Mouse (Mus musculus) myocyte (in vitro differentiated cells): ENCODE results near the gene Rnf41. TPM values are rescaled to one million over a fixed set of nuclear protein-coding genes. Genes with fewer than 3 reads are reported as not detected.

Source experiments
- H3K27me3 ChIP-seq: one replicate; pipeline ENCODE4 v1.6.1; 2011; ENCODE audit not compliant: control insufficient read depth, insufficient read depth, insufficient read length
- H3K36me3 ChIP-seq: one replicate; pipeline ENCODE4 v1.6.1; 2011; ENCODE audit not compliant: control insufficient read depth, insufficient read depth
- H3K4me2 ChIP-seq: one replicate; pipeline ENCODE4 v1.6.1; 2011; ENCODE audit warnings: low read depth, control low read depth
- H3K4me3 ChIP-seq: one replicate; pipeline ENCODE4 v1.5.1; 2011; ENCODE audit warnings: mild to moderate bottlenecking, control low read depth, moderate library complexity
- H3K79me2 ChIP-seq: one replicate; pipeline ENCODE4 v1.6.1; 2011; ENCODE audit not compliant: control insufficient read depth, insufficient read depth
- H3ac ChIP-seq: one replicate; pipeline ENCODE4 v1.6.1; 2011; ENCODE audit not compliant: control insufficient read depth, insufficient read length
- CEBPB ChIP-seq: IDR thresholded peaks from 2 replicates; pipeline ENCODE4 v1.6.1; 2011; ENCODE audit warnings: mild to moderate bottlenecking, moderate library complexity; ENCODE audit not compliant: poor library complexity, insufficient read depth, severe bottlenecking
- E2F4 ChIP-seq: IDR thresholded peaks from one replicate; pipeline ENCODE4 v1.6.1; 2011; ENCODE audit warnings: mild to moderate bottlenecking, control low read depth, moderate library complexity; ENCODE audit not compliant: insufficient read depth
- MAX ChIP-seq: IDR thresholded peaks from one replicate; pipeline ENCODE4 v1.6.1; 2011; ENCODE audit warnings: low read depth, mild to moderate bottlenecking, control low read depth
- MYOD1 ChIP-seq, 3 experiments: IDR thresholded peaks; one replicate each; pipeline ENCODE4 v1.6.1; 2011; ENCODE audit warnings: control low read depth in 2 of 3, low read depth in 2 of 3, mild to moderate bottlenecking in 2 of 3, moderate library complexity in 1 of 3; ENCODE audit not compliant: insufficient read length in 2 of 3, control insufficient read depth in 1 of 3
- MYOG ChIP-seq, 3 experiments: IDR thresholded peaks; one replicate each; pipeline ENCODE4 v1.6.1; 2011; ENCODE audit warnings: control low read depth in 2 of 3, low read depth in 2 of 3, mild to moderate bottlenecking in 2 of 3; ENCODE audit not compliant: insufficient read length in 2 of 3, control insufficient read depth in 1 of 3, insufficient read depth in 1 of 3
- POLR2A ChIP-seq: IDR thresholded peaks from one replicate; pipeline ENCODE4 v1.6.1; 2011; ENCODE audit warnings: low read depth, mild to moderate bottlenecking, control low read depth, moderate library complexity; ENCODE audit not compliant: insufficient read length
- POLR2AphosphoS2 ChIP-seq: IDR thresholded peaks from one replicate; pipeline ENCODE4 v1.6.1; 2011; ENCODE audit warnings: low read depth, control low read depth; ENCODE audit not compliant: insufficient read length
- REST ChIP-seq: IDR thresholded peaks from one replicate; pipeline ENCODE4 v1.6.1; 2011; ENCODE audit warnings: mild to moderate bottlenecking, control low read depth, moderate library complexity; ENCODE audit not compliant: insufficient read depth, insufficient read length
- SRF ChIP-seq: IDR thresholded peaks from one replicate; pipeline ENCODE4 v1.6.1; 2011; ENCODE audit warnings: low read depth; ENCODE audit not compliant: control insufficient read depth, insufficient read length
- TCF12 ChIP-seq: IDR thresholded peaks from one replicate; pipeline ENCODE4 v1.6.1; 2011; ENCODE audit warnings: mild to moderate bottlenecking, control low read depth; ENCODE audit not compliant: poor library complexity, insufficient read depth, severe bottlenecking
- TCF3 ChIP-seq: IDR thresholded peaks from one replicate; pipeline ENCODE4 v1.6.1; 2011; ENCODE audit warnings: low read depth, control low read depth; ENCODE audit not compliant: insufficient read length
- USF1 ChIP-seq: IDR thresholded peaks from one replicate; pipeline ENCODE4 v1.6.1; 2011; ENCODE audit warnings: low read depth, mild to moderate bottlenecking, control low read depth, moderate library complexity
- polyA plus RNA-seq: library from polyadenylated mRNA; unstranded; fragments of >200 nt; fragmentation: generic; extraction: Trizol; gene quantifications from one replicate; pipeline ENCODE4 v1.2.1, GENCODE M21; 2012; ENCODE audit warnings: missing spikeins

Rnf41 gene
- polyA plus RNA-seq, 1 experiment: 35.2 TPM

DNA sequence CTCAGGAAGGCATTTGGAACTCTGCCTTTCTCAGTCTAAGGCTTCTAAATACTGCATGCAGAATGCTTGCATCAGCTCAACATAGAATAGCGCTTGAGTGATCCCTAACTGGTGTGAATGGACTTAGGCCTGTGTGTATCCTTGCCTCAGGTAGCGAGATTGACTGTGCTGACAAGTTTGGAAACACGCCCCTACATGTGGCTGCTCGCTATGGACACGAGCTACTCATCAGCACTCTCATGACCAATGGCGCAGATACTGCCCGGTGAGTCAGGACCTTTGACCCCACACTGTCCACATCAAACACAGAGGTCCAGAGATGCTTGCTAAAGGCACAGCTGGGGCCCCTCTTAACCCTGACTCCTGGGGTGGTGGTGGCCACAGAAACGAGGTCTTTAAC is 29.0 kb upstream of the Rnf41 start:
- no peak overlapping the region for H3ac ChIP-seq
- TF ChIP-seq POLR2AphosphoS2: no peak
- TF ChIP-seq MYOD1 (IDR thresholded peaks at IDR 0.05; ENCODE audit: control insufficient read depth in 1 of 3, insufficient read length in 2 of 3, low read depth in 2 of 3): no peak
- TF ChIP-seq USF1: no peak
- no peak for TF ChIP-seq CEBPB
- TF ChIP-seq TCF3: no peak
- TF ChIP-seq MAX: no peak
- no peak for TF ChIP-seq REST
- TF ChIP-seq MYOG (IDR thresholded peaks at IDR 0.05; ENCODE audit: control insufficient read depth in 1 of 3, insufficient read depth in 1 of 3, insufficient read length in 2 of 3, low read depth in 2 of 3): no peak
- no peak for TF ChIP-seq E2F4
- no peak for TF ChIP-seq POLR2A
- TF ChIP-seq TCF12: no peak
- TF ChIP-seq SRF: no peak
- H3K27me3 ChIP-seq: no peaks in the 10 kb centered on the region
- H3K79me2 ChIP-seq: peaks cover 24% of the 10 kb centered on the region
- no peak overlapping the region for H3K4me2 ChIP-seq
- H3K4me3 ChIP-seq: no peak overlapping the region
- H3K36me3 ChIP-seq: peaks cover 60% of the 10 kb centered on the region

GRCm38 (mm10) chr10:128385902-128386301 is 25.6 kb upstream of the Rnf41 start:
- H3K4me2 ChIP-seq: no peak overlapping the region
- H3K4me3 ChIP-seq: no peak overlapping the region
- no peak overlapping the region for H3ac ChIP-seq
- H3K36me3 ChIP-seq: peaks cover 52% of the 10 kb centered on the region
- H3K79me2 ChIP-seq: no peaks in the 10 kb centered on the region
- H3K27me3 ChIP-seq: no peaks in the 10 kb centered on the region
- TF ChIP-seq USF1: no peak
- no peak for TF ChIP-seq SRF
- no peak for TF ChIP-seq E2F4
- no peak for TF ChIP-seq TCF3
- TF ChIP-seq POLR2AphosphoS2: no peak
- no peak for TF ChIP-seq MYOD1 (IDR thresholded peaks at IDR 0.05; ENCODE audit: control insufficient read depth in 1 of 3, insufficient read length in 2 of 3, low read depth in 2 of 3)
- no peak for TF ChIP-seq POLR2A
- TF ChIP-seq MYOG (IDR thresholded peaks at IDR 0.05; ENCODE audit: control insufficient read depth in 1 of 3, insufficient read depth in 1 of 3, insufficient read length in 2 of 3, low read depth in 2 of 3): no peak
- TF ChIP-seq CEBPB: no peak
- no peak for TF ChIP-seq MAX
- TF ChIP-seq REST: no peak
- TF ChIP-seq TCF12: no peak

- H3K4me3 ChIP-seq: no peak overlapping the region
- no peak for TF ChIP-seq TCF12
- TF ChIP-seq USF1: no peak
- no peak for TF ChIP-seq E2F4
- TF ChIP-seq MYOD1 (IDR thresholded peaks at IDR 0.05; ENCODE audit: control insufficient read depth in 1 of 3, insufficient read length in 2 of 3, low read depth in 2 of 3): no peak
- no peak for TF ChIP-seq SRF
- no peak for TF ChIP-seq MAX
- TF ChIP-seq POLR2A: no peak
- TF ChIP-seq REST: no peak
- H3K4me2 ChIP-seq: no peak overlapping the region
- H3K27me3 ChIP-seq: no peaks in the 10 kb centered on the region
- H3K79me2 ChIP-seq: no peaks in the 10 kb centered on the region
- no peak overlapping the region for H3ac ChIP-seq
- H3K36me3 ChIP-seq: peaks cover 44% of the 10 kb centered on the region
Observed at GRCm38 (mm10) chr10:128388941-128389340, 22.5 kb upstream of the Rnf41 start.

GRCm38 (mm10) chr10:128389570-128389969 is 21.9 kb upstream of the Rnf41 start:
- no peak overlapping the region for H3K4me2 ChIP-seq
- no peak for TF ChIP-seq REST
- no peak for TF ChIP-seq MYOG (IDR thresholded peaks at IDR 0.05; ENCODE audit: control insufficient read depth in 1 of 3, insufficient read depth in 1 of 3, insufficient read length in 2 of 3, low read depth in 2 of 3)
- TF ChIP-seq TCF3: no peak
- TF ChIP-seq MYOD1 (IDR thresholded peaks at IDR 0.05; ENCODE audit: control insufficient read depth in 1 of 3, insufficient read length in 2 of 3, low read depth in 2 of 3): no peak
- no peak for TF ChIP-seq POLR2AphosphoS2
- no peak for TF ChIP-seq MAX
- TF ChIP-seq POLR2A: no peak
- TF ChIP-seq TCF12: no peak
- TF ChIP-seq USF1: no peak
- TF ChIP-seq E2F4: no peak
- TF ChIP-seq SRF: no peak

DNA sequence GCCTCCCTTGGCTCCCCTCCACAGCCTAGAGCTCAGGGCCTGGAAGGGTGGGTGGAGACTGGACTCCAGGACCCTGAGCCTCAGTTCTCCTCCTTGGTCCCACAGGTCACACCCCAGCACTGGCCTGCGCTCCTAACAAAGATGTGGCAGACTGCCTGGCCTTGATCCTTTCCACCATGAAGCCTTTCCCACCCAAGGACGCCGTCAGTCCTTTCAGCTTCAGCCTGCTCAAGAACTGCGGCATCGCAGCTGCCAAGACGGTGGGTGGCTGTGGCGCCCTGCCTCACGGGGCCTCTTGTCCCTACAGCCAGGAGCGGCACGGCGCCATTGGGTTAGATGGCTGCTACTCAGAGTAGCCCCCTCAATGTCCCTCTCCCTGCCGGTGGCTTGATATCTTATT is 21.1 kb upstream of the Rnf41 start:
- no peak overlapping the region for H3K4me2 ChIP-seq
- H3K79me2 ChIP-seq: no peaks in the 10 kb centered on the region
- no peak overlapping the region for H3ac ChIP-seq
- no peak overlapping the region for H3K4me3 ChIP-seq
- H3K27me3 ChIP-seq: no peaks in the 10 kb centered on the region
- peaks cover 30% of the 10 kb centered on the region for H3K36me3 ChIP-seq
- no peak for TF ChIP-seq REST
- TF ChIP-seq POLR2AphosphoS2: peak; percentile 13
- TF ChIP-seq POLR2A: no peak
- TF ChIP-seq MYOG (IDR thresholded peaks at IDR 0.05; ENCODE audit: control insufficient read depth in 1 of 3, insufficient read depth in 1 of 3, insufficient read length in 2 of 3, low read depth in 2 of 3): no peak

More at GRCm38 (mm10) chr10:128389570-128389969, 21.9 kb upstream of the Rnf41 start:
- H3K27me3 ChIP-seq: no peaks in the 10 kb centered on the region
- H3ac ChIP-seq: no peak overlapping the region
- peaks cover 38% of the 10 kb centered on the region for H3K36me3 ChIP-seq
- H3K79me2 ChIP-seq: no peaks in the 10 kb centered on the region
- no peak overlapping the region for H3K4me3 ChIP-seq
